ENCODE assay signal across 10 mouse cellular contexts in genomic region chr9:107901627-107901914, GRCm38 (mm10). TPM values are rescaled to one million over a fixed set of nuclear protein-coding genes. Genes with fewer than 3 reads are reported as not detected.
DNase-seq lines count a peak whose midpoint lies in the region; ATAC-seq and TF ChIP-seq lines count a peak whose summit lies in the region.
"Had no signal": no experiment of that assay in that cellular context is flagged by ENCODE, and none has a peak within 500 bp of the region (broad histone marks: within the 10 kb centered on the region; RNA-seq: fewer than 3 reads in every experiment).

No protein-coding gene starts in this region.

- peak overlapping the region; percentile 81 for H3K4me2 ChIP-seq in kidney, embryonic 15.5 days
- 0 out of 2 replicates have a peak overlapping the region, but pooled peaks have one; percentile 47 for H3K4me2 ChIP-seq in embryonic facial prominence, embryonic 15.5 days (replicated peaks)
- peak overlapping the region; percentile 51 for H3K4me2 ChIP-seq in intestine, postnatal 0 days (replicated peaks; ENCODE audit: low read depth)
- peak overlapping the region; percentile 65 for H3K4me2 ChIP-seq in neural tube, embryonic 12.5 days (replicated peaks)

- no peak for DNase-seq in kidney, postnatal 14 days
- no peak for DNase-seq in layer of hippocampus, postnatal 14 days (ENCODE audit: low spot score in 2 of 2)
- no peak for DNase-seq in layer of hippocampus, adult 9-10 months (ENCODE audit: low spot score)
- DNase-seq in cerebellum, adult 9-11 months = no peak

- H3K9ac ChIP-seq in kidney, embryonic 15.5 days = no peak overlapping the region
- no peak overlapping the region for H3K9ac ChIP-seq in embryonic facial prominence, embryonic 15.5 days
- no peak overlapping the region for H3K9ac ChIP-seq in intestine, postnatal 0 days (ENCODE audit: low read depth, low read length)
- no peak overlapping the region for H3K9ac ChIP-seq in neural tube, embryonic 12.5 days

- H3K36me3 ChIP-seq in kidney, embryonic 15.5 days = peaks cover 9% of the 10 kb centered on the region; the same call in 1 of the 2 replicates
- H3K36me3 ChIP-seq in embryonic facial prominence, embryonic 15.5 days = peaks cover 35% of the 10 kb centered on the region
- peaks cover 46% of the 10 kb centered on the region for H3K36me3 ChIP-seq in intestine, postnatal 0 days (ENCODE audit: control insufficient read depth, insufficient read depth)
- H3K36me3 ChIP-seq in neural tube, embryonic 12.5 days = peaks cover 9% of the 10 kb centered on the region

- H3K4me3 ChIP-seq in kidney, embryonic 15.5 days (replicated peaks) = peak overlapping the region; percentile 44
- H3K4me3 ChIP-seq in embryonic facial prominence, embryonic 15.5 days (replicated peaks) = no peak overlapping the region
- H3K4me3 ChIP-seq in intestine, postnatal 0 days (ENCODE audit: low read depth, low read length) = no peak overlapping the region
- peak overlapping the region; percentile 24; the same call in 1 of the 2 replicates for H3K4me3 ChIP-seq in neural tube, embryonic 12.5 days

- TF ChIP-seq CTCF in intestine, postnatal 0 days (IDR thresholded peaks at IDR 0.05; ENCODE audit: low read depth) = no peak

- no peak overlapping the region for H3K27ac ChIP-seq in kidney, embryonic 15.5 days
- no peak overlapping the region for H3K27ac ChIP-seq in embryonic facial prominence, embryonic 15.5 days (replicated peaks)
- H3K27ac ChIP-seq in intestine, postnatal 0 days (ENCODE audit: low read depth, low read length) = no peak overlapping the region
- no peak overlapping the region for H3K27ac ChIP-seq in neural tube, embryonic 12.5 days

- no peaks in the 10 kb centered on the region for H3K9me3 ChIP-seq in kidney, embryonic 15.5 days (replicated peaks)
- H3K9me3 ChIP-seq in embryonic facial prominence, embryonic 15.5 days (replicated peaks) = no peaks in the 10 kb centered on the region
- no peaks in the 10 kb centered on the region for H3K9me3 ChIP-seq in intestine, postnatal 0 days (ENCODE audit: control insufficient read depth)
- no peaks in the 10 kb centered on the region for H3K9me3 ChIP-seq in neural tube, embryonic 12.5 days

- H3K27me3 ChIP-seq in kidney, embryonic 15.5 days = peaks cover 26% of the 10 kb centered on the region
- H3K27me3 ChIP-seq in embryonic facial prominence, embryonic 15.5 days = peaks cover 21% of the 10 kb centered on the region
- no peaks in the 10 kb centered on the region for H3K27me3 ChIP-seq in intestine, postnatal 0 days (replicated peaks; ENCODE audit: control insufficient read depth, insufficient read depth, low read length)
- H3K27me3 ChIP-seq in neural tube, embryonic 12.5 days (replicated peaks) = peaks cover 27% of the 10 kb centered on the region

- no peak for ATAC-seq in kidney, embryonic 15.5 days (replicated peaks; ENCODE audit: low FRiP score)
- ATAC-seq in embryonic facial prominence, embryonic 15.5 days (ENCODE audit: insufficient number of reproducible peaks, low FRiP score, low TSS enrichment, low read depth) = no peak
- no peak; the same call in 1 of the 2 replicates for ATAC-seq in intestine, postnatal 0 days
- ATAC-seq in neural tube, embryonic 12.5 days (ENCODE audit: low FRiP score, low read depth) = 0 out of 2 replicates have a peak, but pooled peaks have one; percentile 23

- WGBS in kidney, embryonic 15.5 days = 13% methylated on average over 17 of the region's 17 CpGs
- WGBS in embryonic facial prominence, embryonic 15.5 days = 19% methylated on average over 17 of the region's 17 CpGs
- WGBS in intestine, postnatal 0 days = 32% methylated on average over 17 of the region's 17 CpGs
- 12% methylated on average over 17 of the region's 17 CpGs for WGBS in neural tube, embryonic 12.5 days

- peaks cover 40% of the 10 kb centered on the region for H3K4me1 ChIP-seq in kidney, embryonic 15.5 days
- H3K4me1 ChIP-seq in embryonic facial prominence, embryonic 15.5 days = peaks cover 23% of the 10 kb centered on the region
- peaks cover 5% of the 10 kb centered on the region; the same call in 1 of the 2 replicates for H3K4me1 ChIP-seq in intestine, postnatal 0 days (replicated peaks; ENCODE audit: control insufficient read depth, insufficient read depth, low read length)
- H3K4me1 ChIP-seq in neural tube, embryonic 12.5 days = peaks cover 16% of the 10 kb centered on the region

RNA-seq across cellular contexts. Expression of gene Mst1r, which starts 5.1 kb away (rescaled TPM):
- 2.6 TPM in 2 replicates for polyA plus RNA-seq in kidney, embryonic 15.5 days (2015; fragmentation: Nextera tagmentation; extraction: Ambion mirVana)
- 7.4 and 7.7 TPM in 2 replicates for polyA plus RNA-seq in embryonic facial prominence, embryonic 15.5 days (2015; fragmentation: Nextera tagmentation; extraction: Ambion mirVana)
- 7.1 and 8.8 TPM in 2 replicates for polyA plus RNA-seq in intestine, postnatal 0 days (2015; fragmentation: Nextera tagmentation; extraction: Ambion mirVana)
- 1.8 and 2.2 TPM in 2 replicates for polyA plus RNA-seq in neural tube, embryonic 12.5 days (2016; fragmentation: Nextera tagmentation; extraction: Ambion mirVana)
- total RNA-seq in layer of hippocampus, postnatal 14 days (2021) = 1 to 10 TPM; 1.8 to 2.9 TPM
- total RNA-seq: megakaryocyte-erythroid progenitor cell, adult 5-6 weeks had no signal

RNA-seq across cellular contexts. Expression of gene Mon1a, which starts 13.6 kb away (rescaled TPM):
- polyA plus RNA-seq in kidney, embryonic 15.5 days (2015; fragmentation: Nextera tagmentation; extraction: Ambion mirVana) = 11.5 TPM in 2 replicates
- 17.2 and 18.2 TPM in 2 replicates for polyA plus RNA-seq in embryonic facial prominence, embryonic 15.5 days (2015; fragmentation: Nextera tagmentation; extraction: Ambion mirVana)
- 31.6 and 34.7 TPM in 2 replicates for polyA plus RNA-seq in intestine, postnatal 0 days (2015; fragmentation: Nextera tagmentation; extraction: Ambion mirVana)
- 20.8 and 22.7 TPM in 2 replicates for polyA plus RNA-seq in neural tube, embryonic 12.5 days (2016; fragmentation: Nextera tagmentation; extraction: Ambion mirVana)
- total RNA-seq in layer of hippocampus, postnatal 14 days (2021) = 10 to 100 TPM; 17.0 to 20.9 TPM

RNA-seq across cellular contexts. Expression of gene Actl11, which starts 26.7 kb away (rescaled TPM):
- polyA plus RNA-seq in kidney, embryonic 15.5 days (2015; fragmentation: Nextera tagmentation; extraction: Ambion mirVana) = not detected in 2 replicates
- polyA plus RNA-seq in embryonic facial prominence, embryonic 15.5 days (2015; fragmentation: Nextera tagmentation; extraction: Ambion mirVana) = not detected in 2 replicates
- polyA plus RNA-seq in intestine, postnatal 0 days (2015; fragmentation: Nextera tagmentation; extraction: Ambion mirVana) = not detected in 2 replicates
- not detected in 2 replicates for polyA plus RNA-seq in neural tube, embryonic 12.5 days (2016; fragmentation: Nextera tagmentation; extraction: Ambion mirVana)
- not detected for total RNA-seq in layer of hippocampus, postnatal 14 days (2021)
- total RNA-seq: megakaryocyte-erythroid progenitor cell, adult 5-6 weeks had no signal
- polyA plus RNA-seq: large intestine, adult 2 months had no signal

RNA-seq across cellular contexts. Expression of gene Rbm6, which starts 28.5 kb away (rescaled TPM):
- 79.0 and 82.1 TPM in 2 replicates for polyA plus RNA-seq in kidney, embryonic 15.5 days (2015; fragmentation: Nextera tagmentation; extraction: Ambion mirVana)
- 75.7 and 77.6 TPM in 2 replicates for polyA plus RNA-seq in embryonic facial prominence, embryonic 15.5 days (2015; fragmentation: Nextera tagmentation; extraction: Ambion mirVana)
- 21.1 and 26.2 TPM in 2 replicates for polyA plus RNA-seq in intestine, postnatal 0 days (2015; fragmentation: Nextera tagmentation; extraction: Ambion mirVana)
- 121 TPM in 2 replicates for polyA plus RNA-seq in neural tube, embryonic 12.5 days (2016; fragmentation: Nextera tagmentation; extraction: Ambion mirVana)
- total RNA-seq in layer of hippocampus, postnatal 14 days (2021) = 10 to 100 TPM; 57.7 to 60.2 TPM

RNA-seq across cellular contexts. Expression of gene Camkv, which starts 33.9 kb away (rescaled TPM):
- 1.6 and 2.2 TPM in 2 replicates for polyA plus RNA-seq in kidney, embryonic 15.5 days (2015; fragmentation: Nextera tagmentation; extraction: Ambion mirVana)
- 5.9 and 6.0 TPM in 2 replicates for polyA plus RNA-seq in embryonic facial prominence, embryonic 15.5 days (2015; fragmentation: Nextera tagmentation; extraction: Ambion mirVana)
- 0.37 and 0.42 TPM in 2 replicates for polyA plus RNA-seq in intestine, postnatal 0 days (2015; fragmentation: Nextera tagmentation; extraction: Ambion mirVana)
- 7.8 and 8.0 TPM in 2 replicates for polyA plus RNA-seq in neural tube, embryonic 12.5 days (2016; fragmentation: Nextera tagmentation; extraction: Ambion mirVana)
- 100 to 1,000 TPM; 497 to 516 TPM for total RNA-seq in layer of hippocampus, postnatal 14 days (2021)

Comparison
In these comparisons a context has a peak if more than half of its experiments do, and no peak if none do; other contexts are left out.
1. H3K4me3 ChIP-seq: peak in kidney, embryonic 15.5 days (single experiment) and neural tube, embryonic 12.5 days (single experiment); none in embryonic facial prominence, embryonic 15.5 days (single experiment) and intestine, postnatal 0 days (single experiment).
2. Peak in every context shown above with its lines, with median percentiles within 50 percentile points of each other: H3K4me2 ChIP-seq.